Mouse (Mus musculus) hematopoietic stem cell, adult 5-6 weeks (primary cell): ENCODE data around the gene Olfr1112. TPM values are rescaled to one million over a fixed set of nuclear protein-coding genes. Genes with fewer than 3 reads are reported as not detected.
"Not testable (repeated sequence)": the region's sequence is repeated elsewhere in the genome, so short reads cannot be mapped to it uniquely, and the experiment has no call there.

Experiments
- ATAC-seq, 2 experiments: fragments of 125-278 bp in 1 of 2; replicated peaks in 1 of 2; 2 replicates each; pipeline ENCODE4 v1.8.0; 2016 to 2017; ENCODE audit warnings: inconsistent platforms in 2 of 2, mild to moderate bottlenecking in 2 of 2, moderate number of reproducible peaks in 2 of 2, low read depth in 1 of 2, moderate TSS enrichment in 1 of 2; ENCODE audit not compliant: low FRiP score in 2 of 2, poor library complexity in 2 of 2, severe bottlenecking in 2 of 2, insufficient read depth in 1 of 2, low TSS enrichment in 1 of 2
- total RNA-seq: library from RNA; stranded (forward); fragments of 172-1452, 232-1000 nt; gene quantifications from 2 replicates; pipeline ENCODE4 v1.2.3, GENCODE M21; 2017

Olfr1112 gene
- not detected in 2 replicates for total RNA-seq

DNA sequence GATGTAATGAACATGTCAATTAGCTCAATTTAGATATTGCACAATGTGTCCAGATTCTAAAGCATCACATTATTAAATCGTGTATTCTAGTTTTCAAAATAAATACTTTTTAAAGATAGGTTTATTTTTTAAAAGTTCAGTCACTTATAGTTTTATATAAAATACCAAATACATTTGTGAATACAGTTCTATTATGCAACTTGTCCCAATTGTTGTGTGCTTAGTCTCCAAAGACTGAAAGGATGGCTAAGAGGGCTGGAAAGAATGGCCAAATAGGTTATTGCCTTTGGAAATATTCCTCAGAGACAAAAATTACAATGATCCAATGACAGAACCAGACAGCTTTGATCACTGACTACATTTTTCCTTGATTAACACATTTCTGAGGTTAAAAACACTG, at the start of gene Olfr1112:
Gene Olfr1112 (plus strand): TSS at position 301 of the 400 bp plus-strand sequence.
- no peak for ATAC-seq

DNA sequence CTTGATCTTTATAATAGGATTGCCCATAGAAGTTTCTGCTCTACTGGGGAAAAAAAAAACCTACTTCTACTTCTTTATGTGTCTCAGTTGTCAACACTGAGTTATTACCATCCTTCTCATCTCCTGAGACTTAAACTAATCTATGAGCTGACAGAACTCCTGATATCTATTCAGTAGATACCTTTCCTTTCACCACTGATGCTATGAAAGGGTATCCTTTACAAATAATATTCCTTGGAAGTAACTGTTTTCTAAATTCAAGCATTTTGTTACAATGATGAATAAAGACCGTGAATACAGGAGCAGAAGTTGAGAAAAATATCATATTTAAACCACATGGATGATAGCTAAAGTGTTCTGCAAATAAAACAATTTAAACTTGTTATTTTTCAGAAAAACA, 47.4 kb upstream of the Olfr1112 start, which contains the start of gene Olfr1110:
Gene Olfr1110 (minus strand): TSS at position 101 of the 400 bp plus-strand sequence.
- ATAC-seq = no peak

DNA sequence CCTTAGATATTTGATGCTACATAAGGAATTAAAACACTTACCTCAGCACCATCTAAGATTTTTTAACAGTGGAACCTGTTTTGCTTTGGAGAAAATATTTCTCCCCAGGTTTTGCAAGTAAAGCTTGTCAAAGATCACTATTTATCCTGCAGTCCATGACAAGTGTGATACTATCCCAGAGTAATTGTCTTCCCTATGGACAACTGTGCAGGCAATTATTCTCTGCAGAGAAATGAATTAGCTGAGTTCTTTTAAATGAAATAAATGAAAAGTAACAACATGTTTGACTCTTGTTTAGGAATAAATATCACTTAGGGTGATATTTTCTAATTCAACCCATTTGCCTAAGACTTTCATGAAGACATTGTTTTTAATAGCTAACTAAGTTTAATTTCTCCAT, 35.1 kb upstream of the Olfr1112 start, which contains the start of gene Olfr1111:
Gene Olfr1111 (minus strand): TSS at position 101 of the 400 bp plus-strand sequence.
- no peak for ATAC-seq

DNA sequence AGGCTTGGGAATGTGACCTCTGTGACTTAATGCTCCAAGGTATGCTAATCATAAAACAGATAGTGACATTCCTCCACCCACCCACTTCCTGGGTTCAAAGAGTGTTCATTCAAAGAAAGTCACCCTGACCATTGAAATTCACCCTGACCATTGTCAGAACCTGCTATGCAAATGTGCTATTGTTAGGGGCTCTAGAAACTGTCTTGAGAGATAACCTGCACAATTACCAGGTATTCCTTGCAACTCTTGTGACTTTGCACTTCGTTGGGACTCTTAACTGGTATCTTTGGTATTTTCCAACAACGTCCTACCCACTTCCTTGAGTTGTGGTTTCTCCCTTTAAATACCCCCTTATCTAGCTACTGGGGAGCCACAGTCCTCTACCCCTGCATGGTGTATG, 19.9 kb upstream of the Olfr1112 start:
- not testable (repeated sequence) for ATAC-seq

DNA sequence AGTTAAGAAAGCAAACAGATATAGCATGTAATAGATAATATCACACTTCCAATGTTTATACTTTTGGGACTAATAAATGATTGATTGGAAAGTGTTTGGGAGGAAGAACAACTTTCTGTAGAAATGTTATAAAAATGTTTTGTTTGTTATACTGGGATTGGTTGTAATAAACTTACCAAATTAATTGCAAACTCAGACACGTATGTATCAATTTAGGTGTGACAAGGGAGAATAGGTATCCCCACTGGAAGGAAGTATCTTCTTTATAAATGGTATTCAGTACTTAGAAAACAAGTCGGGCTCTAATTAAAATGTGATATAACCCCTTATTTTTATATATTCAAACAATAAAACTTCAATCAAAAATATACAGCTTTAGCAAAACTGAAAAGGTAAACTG, 21.1 kb downstream of the Olfr1112 start, which contains the start of gene Olfr1113:
Gene Olfr1113 (plus strand): TSS at position 301 of the 400 bp plus-strand sequence.
- ATAC-seq = no peak

Other genes with a start within 250 kb of the Olfr1112 start
- not detected in 2 replicates for gene Olfr1099, start 227.1 kb upstream of the Olfr1112 start, total RNA-seq
- gene Olfr1100, start 207.8 kb upstream of the Olfr1112 start, total RNA-seq = not detected in 2 replicates
- not detected in 2 replicates for gene Olfr1101, start 196.6 kb upstream of the Olfr1112 start, total RNA-seq
- not detected in 2 replicates for gene Olfr1102, start 189.4 kb upstream of the Olfr1112 start, total RNA-seq
- not detected in 2 replicates for gene Olfr1104, start 160.7 kb upstream of the Olfr1112 start, total RNA-seq
- gene Olfr1105, start 151.3 kb upstream of the Olfr1112 start, total RNA-seq = not detected in 2 replicates
- not detected in 2 replicates for gene Olfr1106, start 135.5 kb upstream of the Olfr1112 start, total RNA-seq
- gene Olfr1107, start 112.0 kb upstream of the Olfr1112 start, total RNA-seq = not detected in 2 replicates
- not detected in 2 replicates for gene Olfr1109, start 91.8 kb upstream of the Olfr1112 start, total RNA-seq
- not detected in 2 replicates for gene Olfr259, start 73.2 kb upstream of the Olfr1112 start, total RNA-seq
- not detected in 2 replicates for gene Olfr1110, start 47.5 kb upstream of the Olfr1112 start, total RNA-seq
- not detected in 2 replicates for gene Olfr1111, start 35.2 kb upstream of the Olfr1112 start, total RNA-seq
- not detected in 2 replicates for gene Olfr1113, start 21.2 kb downstream of the Olfr1112 start, total RNA-seq
- gene Olfr1115, start 60.2 kb downstream of the Olfr1112 start, total RNA-seq = not detected in 2 replicates
- gene Olfr1116, start 79.7 kb downstream of the Olfr1112 start, total RNA-seq = not detected in 2 replicates
- gene Olfr1118, start 119.8 kb downstream of the Olfr1112 start, total RNA-seq = not detected in 2 replicates
- not detected in 2 replicates for gene Olfr1120, start 167.0 kb downstream of the Olfr1112 start, total RNA-seq
- not detected in 2 replicates for gene Olfr1121, start 182.1 kb downstream of the Olfr1112 start, total RNA-seq
- gene Olfr1122, start 198.1 kb downstream of the Olfr1112 start, total RNA-seq = not detected in 2 replicates
- gene Olfr1123, start 228.8 kb downstream of the Olfr1112 start, total RNA-seq = not detected in 2 replicates
- not detected in 2 replicates for gene Olfr1124, start 242.5 kb downstream of the Olfr1112 start, total RNA-seq